Mouse (Mus musculus) stomach, embryonic 14.5 days (tissue): ENCODE results near the gene Rin2. TPM values are rescaled to one million over a fixed set of nuclear protein-coding genes. Genes with fewer than 3 reads are reported as not detected.

Source experiments
- ATAC-seq: fragments of 200-750 bp; cut with Nextera tagmentation; 2 replicates; pipeline ENCODE4 v1.8.0; 2017; ENCODE audit warnings: low read depth, moderate TSS enrichment; ENCODE audit not compliant: insufficient number of reproducible peaks, insufficient read depth, low FRiP score
- H3K27ac ChIP-seq: fragments of 300-500 bp; sonication (generic); 2 replicates; pipeline ENCODE4 v1.5.1; 2014; ENCODE audit warnings: mild to moderate bottlenecking, low read length, moderate library complexity, mixed read lengths
- H3K27me3 ChIP-seq: fragments of 300-500 bp; sonication (generic); 2 replicates; pipeline ENCODE4 v1.6.1; 2014; ENCODE audit warnings: low read length, control low read depth, mixed read lengths; ENCODE audit not compliant: control insufficient read depth, insufficient read depth
- H3K36me3 ChIP-seq: fragments of 300-500 bp; sonication (generic); 2 replicates; pipeline ENCODE4 v1.6.1; 2014; ENCODE audit warnings: mild to moderate bottlenecking, control low read depth, low read length, moderate library complexity, mixed read lengths; ENCODE audit not compliant: control insufficient read depth, insufficient read depth
- H3K4me1 ChIP-seq: fragments of 300-500 bp; sonication (generic); 2 replicates; pipeline ENCODE4 v1.6.1; 2014; ENCODE audit warnings: low read length, control low read depth, mixed read lengths; ENCODE audit not compliant: control insufficient read depth, insufficient read depth
- H3K4me2 ChIP-seq: fragments of 300-500 bp; sonication (generic); replicated peaks from 2 replicates; pipeline ENCODE4 v1.6.1; 2014; ENCODE audit warnings: low read depth, low read length, control low read depth
- H3K4me3 ChIP-seq: fragments of 300-500 bp; sonication (generic); 2 replicates; pipeline ENCODE4 v1.5.1; 2014; ENCODE audit warnings: low read depth, low read length, control low read depth
- H3K9ac ChIP-seq: fragments of 300-500 bp; sonication (generic); replicated peaks from 2 replicates; pipeline ENCODE4 v1.6.1; 2014; ENCODE audit warnings: low read depth, mild to moderate bottlenecking, control low read depth, low read length, moderate library complexity, mixed read lengths
- H3K9me3 ChIP-seq: fragments of 300-500 bp; sonication (generic); 2 replicates; pipeline ENCODE4 v1.6.1; 2016; ENCODE audit warnings: low read depth, low read length, control low read depth; ENCODE audit not compliant: control insufficient read depth
- WGBS: fragments of 180-500 bp; shearing (Covaris S2); extraction: QIAGEN DNeasy Blood & Tissue Kit; methylation state at CpG from one replicate; pipeline ENCODE4 v1.1.7; 2014; 5-methylcytosine and 5-hydroxymethylcytosine counted together
- polyA plus RNA-seq: library from polyadenylated mRNA; unstranded; fragments of >200 nt; fragmentation: Nextera tagmentation; extraction: Ambion mirVana; gene quantifications from 2 replicates; pipeline ENCODE4 v1.2.1, GENCODE M21; 2014

The Rin2 gene
- polyA plus RNA-seq, 1 experiment from 2014 or later = 38.0 TPM

DNA sequence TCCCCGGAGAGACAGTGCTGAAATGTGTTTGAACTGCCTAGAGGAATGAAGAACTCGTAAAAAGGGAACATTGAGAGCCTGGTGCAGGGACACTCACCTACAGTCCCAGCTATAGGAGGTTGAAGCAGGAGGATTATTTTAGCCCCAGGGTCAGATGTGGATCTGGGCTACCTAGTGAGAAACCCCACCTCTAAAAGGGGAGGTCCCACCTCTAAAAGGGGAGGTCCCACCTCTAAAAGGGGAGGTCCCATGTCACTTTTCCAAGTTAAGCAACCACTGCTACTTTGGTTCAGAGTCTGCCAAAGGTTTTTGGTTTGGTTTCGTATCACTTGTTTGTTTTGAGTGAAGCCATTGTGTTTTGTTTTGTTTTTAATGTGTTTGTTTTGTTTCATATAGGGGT lies 190.3 kb downstream of the Rin2 start:
- no peak overlapping the region for H3K27ac ChIP-seq
- no peaks in the 10 kb centered on the region for H3K27me3 ChIP-seq
- H3K4me1 ChIP-seq = peaks cover 7% of the 10 kb centered on the region; the same call in 1 of the 2 replicates
- H3K9ac ChIP-seq = no peak overlapping the region
- no peak for ATAC-seq
- H3K4me2 ChIP-seq = no peak overlapping the region
- peaks cover 3% of the 10 kb centered on the region; the same call in 1 of the 2 replicates for H3K36me3 ChIP-seq
- WGBS = 90% methylated on average over 3 of the region's 3 CpGs
- H3K9me3 ChIP-seq = no peaks in the 10 kb centered on the region
- no peak overlapping the region for H3K4me3 ChIP-seq

DNA sequence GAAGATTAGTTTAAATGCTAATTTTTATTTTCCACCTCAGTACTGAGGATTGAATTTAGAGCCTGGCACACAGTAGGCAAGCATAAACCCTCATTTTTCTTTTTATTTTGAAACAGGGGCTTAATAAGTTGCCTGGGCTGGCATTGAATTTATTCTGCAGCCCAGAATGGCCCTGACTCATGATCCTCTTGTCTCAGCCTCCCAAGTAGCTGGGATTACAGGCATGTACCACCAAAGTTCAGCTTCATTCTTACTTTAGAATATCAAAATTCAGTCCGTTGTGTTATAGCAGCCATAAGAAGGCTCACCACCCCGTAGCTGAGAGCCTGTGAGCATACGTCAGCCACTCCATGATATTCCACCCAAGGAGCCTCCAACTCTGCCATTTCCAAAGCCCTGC lies 191.2 kb downstream of the Rin2 start:
- no peak overlapping the region for H3K4me3 ChIP-seq
- H3K27me3 ChIP-seq = no peaks in the 10 kb centered on the region
- no peak overlapping the region for H3K4me2 ChIP-seq
- H3K27ac ChIP-seq = no peak overlapping the region
- no peak for ATAC-seq
- no peaks in the 10 kb centered on the region for H3K9me3 ChIP-seq
- 90% methylated on average over 3 of the region's 3 CpGs for WGBS
- peaks cover 7% of the 10 kb centered on the region; the same call in 1 of the 2 replicates for H3K4me1 ChIP-seq
- peaks cover 3% of the 10 kb centered on the region; the same call in 1 of the 2 replicates for H3K36me3 ChIP-seq
- no peak overlapping the region for H3K9ac ChIP-seq

DNA sequence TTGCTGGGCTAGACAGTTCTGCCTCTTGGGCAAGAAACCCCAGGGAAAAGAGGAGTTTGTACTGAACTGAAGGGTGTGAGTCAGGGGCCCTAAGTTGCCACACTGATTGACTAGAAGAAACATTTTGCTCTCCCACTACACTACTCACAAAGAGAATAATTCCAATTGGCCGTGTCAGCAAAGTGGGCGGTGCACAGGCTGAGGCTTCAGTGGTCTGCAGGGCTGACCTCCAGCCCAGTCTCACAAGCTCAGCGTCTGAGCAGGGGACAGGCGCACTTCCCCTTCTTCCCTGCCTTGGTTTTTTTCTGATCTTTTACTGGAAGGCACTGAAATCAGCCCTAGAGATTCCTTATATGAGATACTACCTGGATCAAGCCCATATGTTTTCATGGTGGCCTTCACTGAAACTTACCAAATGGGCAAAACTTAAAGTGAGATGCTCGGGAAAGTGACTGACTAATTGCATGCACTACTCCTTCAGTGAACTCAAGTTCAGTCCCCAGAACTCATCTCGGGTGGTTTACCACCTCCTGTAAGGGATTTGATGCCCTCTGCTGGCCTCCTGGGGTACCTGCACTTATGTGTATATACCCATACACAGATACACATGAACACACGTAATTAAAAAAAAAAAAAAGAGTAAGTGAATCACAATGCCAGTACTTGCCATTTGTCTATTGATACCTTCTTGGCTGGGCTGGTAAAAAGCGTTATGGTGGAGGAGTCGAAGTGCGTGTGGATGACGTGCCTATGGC lies 191.9 kb downstream of the Rin2 start:
- H3K4me1 ChIP-seq = peaks cover 7% of the 10 kb centered on the region; the same call in 1 of the 2 replicates
- H3K9ac ChIP-seq = no peak overlapping the region
- no peak overlapping the region for H3K27ac ChIP-seq
- H3K36me3 ChIP-seq = peaks cover 3% of the 10 kb centered on the region; the same call in 1 of the 2 replicates
- ATAC-seq = no peak
- WGBS = 93% methylated on average over 11 of the region's 11 CpGs
- no peaks in the 10 kb centered on the region for H3K9me3 ChIP-seq
- H3K27me3 ChIP-seq = no peaks in the 10 kb centered on the region
- no peak overlapping the region for H3K4me3 ChIP-seq
- no peak overlapping the region for H3K4me2 ChIP-seq

DNA sequence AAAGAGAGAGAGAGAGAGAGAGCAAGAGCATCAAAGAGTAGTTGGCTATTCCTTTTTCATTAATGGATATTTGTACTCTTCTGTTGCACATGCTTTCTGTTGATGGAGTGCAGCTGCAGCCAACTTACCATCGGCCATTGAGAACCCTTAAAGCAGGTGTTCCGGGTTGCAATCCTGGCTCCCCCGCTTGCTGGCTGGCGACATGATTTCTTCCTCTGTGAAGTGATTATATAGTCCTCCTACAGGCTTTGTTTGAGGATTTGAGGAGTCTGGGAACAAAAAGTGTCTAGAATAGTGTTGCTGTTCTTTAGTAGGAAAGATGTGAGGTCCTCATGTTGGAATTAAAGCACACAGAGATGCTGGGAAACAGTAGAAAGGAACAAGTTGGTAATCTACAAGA lies 196.3 kb downstream of the Rin2 start:
- WGBS = 70% methylated on average over 4 of the region's 4 CpGs
- H3K36me3 ChIP-seq = peaks cover 9% of the 10 kb centered on the region; the same call in 1 of the 2 replicates
- H3K4me1 ChIP-seq = peaks cover 9% of the 10 kb centered on the region; the same call in 1 of the 2 replicates
- H3K27ac ChIP-seq = no peak overlapping the region
- ATAC-seq = no peak
- no peak overlapping the region for H3K9ac ChIP-seq
- no peak overlapping the region for H3K4me2 ChIP-seq
- H3K9me3 ChIP-seq = no peaks in the 10 kb centered on the region
- no peaks in the 10 kb centered on the region for H3K27me3 ChIP-seq
- H3K4me3 ChIP-seq = no peak overlapping the region

DNA sequence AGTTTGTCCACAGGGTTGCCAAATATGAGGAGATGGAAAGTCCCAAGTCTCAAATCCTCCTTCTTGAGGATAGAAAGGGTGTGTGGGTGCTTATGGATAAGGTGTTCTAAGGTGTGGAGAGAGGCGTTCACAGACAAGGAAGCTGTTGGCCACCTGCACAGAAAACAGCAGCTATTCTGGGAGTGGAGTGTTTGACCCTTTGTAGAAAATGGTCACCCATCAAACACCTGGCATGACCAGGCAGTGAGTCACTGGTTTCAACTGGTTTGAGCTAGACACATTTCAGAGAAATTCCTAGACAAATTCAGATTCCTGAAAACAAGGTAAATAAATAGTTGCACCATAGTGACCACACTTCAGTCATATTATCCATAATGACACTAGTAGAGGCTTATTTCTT lies 197.1 kb downstream of the Rin2 start:
- no peak overlapping the region for H3K27ac ChIP-seq
- no peak overlapping the region for H3K4me2 ChIP-seq
- no peak for ATAC-seq
- peaks cover 14% of the 10 kb centered on the region; the same call in 1 of the 2 replicates for H3K36me3 ChIP-seq
- no peak overlapping the region for H3K9ac ChIP-seq
- H3K9me3 ChIP-seq = no peaks in the 10 kb centered on the region
- H3K4me1 ChIP-seq = peaks cover 9% of the 10 kb centered on the region; the same call in 1 of the 2 replicates
- H3K4me3 ChIP-seq = no peak overlapping the region
- no peaks in the 10 kb centered on the region for H3K27me3 ChIP-seq
- 71% methylated on average over 1 of the region's 1 CpGs for WGBS

DNA sequence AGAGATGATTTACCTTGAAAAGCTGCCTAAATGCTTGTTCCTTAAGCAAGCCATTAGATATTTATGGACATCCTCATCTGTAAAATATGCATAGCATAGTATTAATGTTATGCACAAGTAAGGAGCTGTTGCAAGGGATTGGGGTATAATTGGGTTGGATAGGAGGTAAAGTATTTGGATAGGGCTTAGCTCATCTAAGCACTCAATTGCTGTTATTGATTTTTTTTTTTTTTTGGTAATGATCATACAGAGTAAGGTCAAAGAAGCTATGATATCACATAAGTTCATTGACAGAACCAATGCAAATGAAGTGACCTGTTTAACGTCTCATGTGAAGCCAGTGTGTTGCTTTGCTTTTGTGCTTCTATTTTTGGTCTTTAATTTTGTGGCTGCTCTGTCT lies 198.9 kb downstream of the Rin2 start:
- H3K4me2 ChIP-seq = no peak overlapping the region
- WGBS = 55% methylated on average over 1 of the region's 1 CpGs
- no peak overlapping the region for H3K27ac ChIP-seq
- H3K9me3 ChIP-seq = no peaks in the 10 kb centered on the region
- H3K9ac ChIP-seq = no peak overlapping the region
- H3K36me3 ChIP-seq = peaks cover 20% of the 10 kb centered on the region
- no peaks in the 10 kb centered on the region for H3K27me3 ChIP-seq
- H3K4me1 ChIP-seq = peaks cover 9% of the 10 kb centered on the region; the same call in 1 of the 2 replicates
- no peak for ATAC-seq
- H3K4me3 ChIP-seq = no peak overlapping the region

DNA sequence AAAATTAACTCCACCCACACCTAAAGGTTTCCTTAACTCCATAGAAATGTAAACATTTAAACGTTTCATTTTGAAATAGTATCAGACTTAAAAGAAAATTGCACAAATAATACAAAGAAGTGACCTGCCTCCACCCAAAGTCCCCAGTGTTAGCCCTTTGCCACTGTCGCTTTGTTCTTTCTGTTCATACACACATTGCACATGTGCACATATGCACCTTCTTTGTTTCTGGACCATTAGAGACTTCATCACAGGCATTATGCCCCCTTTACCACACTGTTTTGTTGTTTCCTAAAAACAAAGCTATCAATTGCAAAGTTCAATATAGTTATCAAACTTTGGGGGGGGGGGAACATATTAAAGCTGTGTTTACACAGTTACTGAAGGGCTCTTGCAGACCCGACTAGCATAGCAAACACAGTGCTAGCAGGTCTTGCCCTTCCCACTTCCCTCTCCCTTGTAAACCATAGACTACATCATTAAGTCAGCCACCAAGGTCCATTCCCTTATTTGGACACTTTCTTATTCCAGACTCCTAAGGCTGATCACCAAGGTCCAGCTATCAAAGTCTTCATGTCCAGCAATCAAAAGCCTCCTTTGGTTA lies 200.0 kb downstream of the Rin2 start:
- H3K9me3 ChIP-seq = no peaks in the 10 kb centered on the region
- no peak overlapping the region for H3K27ac ChIP-seq
- H3K4me3 ChIP-seq = no peak overlapping the region
- no peaks in the 10 kb centered on the region for H3K27me3 ChIP-seq
- peaks cover 28% of the 10 kb centered on the region for H3K36me3 ChIP-seq
- peaks cover 9% of the 10 kb centered on the region; the same call in 1 of the 2 replicates for H3K4me1 ChIP-seq
- ATAC-seq = peak; percentile 86
- 43% methylated on average over 3 of the region's 3 CpGs for WGBS
- H3K9ac ChIP-seq = no peak overlapping the region
- H3K4me2 ChIP-seq = no peak overlapping the region

DNA sequence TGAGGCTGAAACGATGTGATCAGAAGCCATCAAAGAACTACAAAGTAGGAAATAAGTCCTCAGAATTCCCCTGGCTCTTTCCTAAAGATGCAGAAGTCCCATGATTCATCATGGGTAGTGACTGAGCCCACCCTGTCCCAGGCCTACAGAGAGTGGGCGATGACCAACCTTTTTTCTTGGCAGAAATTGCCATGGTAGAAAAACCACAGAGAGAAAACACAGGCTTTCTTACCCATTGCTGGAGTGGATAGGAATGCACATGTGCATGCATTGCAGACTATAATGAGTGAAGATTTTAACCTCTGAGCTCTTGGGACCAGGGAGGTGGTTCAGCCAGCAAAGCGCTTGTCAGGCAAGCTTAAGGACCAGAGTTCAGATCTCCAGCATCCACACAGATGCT lies 202.2 kb downstream of the Rin2 start:
- no peaks in the 10 kb centered on the region for H3K27me3 ChIP-seq
- no peak overlapping the region for H3K4me2 ChIP-seq
- peaks cover 9% of the 10 kb centered on the region; the same call in 1 of the 2 replicates for H3K4me1 ChIP-seq
- H3K36me3 ChIP-seq = peaks cover 38% of the 10 kb centered on the region
- H3K4me3 ChIP-seq = no peak overlapping the region
- 89% methylated on average over 3 of the region's 3 CpGs for WGBS
- no peak overlapping the region for H3K9ac ChIP-seq
- H3K9me3 ChIP-seq = no peaks in the 10 kb centered on the region
- H3K27ac ChIP-seq = no peak overlapping the region
- ATAC-seq = no peak
